Mouse (Mus musculus): ENCODE measurements around the gene Kif9.

GRCm38 (mm10) chr9:110448356-110448755 lies 28.4 kb upstream of the Kif9 start:
- TF ChIP-seq CTCF (IDR thresholded peaks at IDR 0.05; ENCODE audit: low read depth) = no peak
- TF ChIP-seq EP300 (optimal IDR thresholded peaks at IDR 0.05) = no peak

All from stomach, postnatal 0 days (tissue).